Mouse (Mus musculus) forebrain, postnatal 0 days (tissue): ENCODE measurements around the gene Lrrc4. TPM values are rescaled to one million over a fixed set of nuclear protein-coding genes. Genes with fewer than 3 reads are reported as not detected.

Experiments used
- ATAC-seq: fragments of 200-750 bp; cut with Nextera tagmentation; 2 replicates; pipeline ENCODE4 v1.8.0; 2017; ENCODE audit warnings: mild to moderate bottlenecking, moderate library complexity
- DNase-seq: peaks from one replicate; pipeline ENCODE4 v3.0.0-alpha.2; 2015
- H3K27ac ChIP-seq: fragments of 300-500 bp; sonication (generic); 2 replicates; pipeline ENCODE4 v1.5.1; 2014; ENCODE audit warnings: low read depth, mild to moderate bottlenecking, antibody characterized with exemption, low read length, moderate library complexity, mixed read lengths
- H3K27me3 ChIP-seq: fragments of 300-500 bp; sonication (generic); 2 replicates; pipeline ENCODE4 v1.6.1; 2014; ENCODE audit warnings: mild to moderate bottlenecking, low read length, mixed read lengths; ENCODE audit not compliant: insufficient read depth
- H3K36me3 ChIP-seq: fragments of 300-500 bp; sonication (generic); 2 replicates; pipeline ENCODE4 v1.6.1; 2014; ENCODE audit warnings: mild to moderate bottlenecking, moderate library complexity; ENCODE audit not compliant: insufficient read depth
- H3K4me1 ChIP-seq: fragments of 300-500 bp; sonication (generic); 2 replicates; pipeline ENCODE4 v1.6.1; 2014; ENCODE audit warnings: antibody characterized with exemption; ENCODE audit not compliant: insufficient read depth
- H3K4me2 ChIP-seq: fragments of 300-500 bp; sonication (generic); 2 replicates; pipeline ENCODE4 v1.6.1; 2014; ENCODE audit warnings: low read depth, mild to moderate bottlenecking, moderate library complexity
- H3K4me3 ChIP-seq: fragments of 300-500 bp; sonication (generic); 2 replicates; pipeline ENCODE4 v1.5.1; 2014; ENCODE audit warnings: low read depth, low read length, mixed read lengths
- H3K9ac ChIP-seq: fragments of 300-500 bp; sonication (generic); 2 replicates; pipeline ENCODE4 v1.6.1; 2014; ENCODE audit warnings: mild to moderate bottlenecking
- H3K9me3 ChIP-seq: fragments of 300-500 bp; sonication (generic); 2 replicates; pipeline ENCODE4 v1.6.1; 2016; ENCODE audit warnings: low read length
- CTCF ChIP-seq: sonication (generic); IDR thresholded peaks from 2 replicates; pipeline ENCODE4 v1.5.1; 2016; ENCODE audit warnings: antibody characterized with exemption, control low read depth, low read depth
- WGBS: fragments of 180-500 bp; shearing (Covaris S2); extraction: QIAGEN DNeasy Blood & Tissue Kit; methylation state at CpG from one replicate; pipeline ENCODE4 v1.1.7; 2014; 5-methylcytosine and 5-hydroxymethylcytosine counted together
- polyA plus RNA-seq: library from polyadenylated mRNA; unstranded; fragments of >200 nt; fragmentation: Nextera tagmentation; extraction: Ambion mirVana; gene quantifications from 2 replicates; pipeline ENCODE4 v1.2.1, GENCODE M21; 2015
- total RNA-seq: library from RNA; depleted of rRNA; stranded (reverse); fragments of >200 nt; gene quantifications from 2 replicates; pipeline ENCODE4 v1.2.3, GENCODE M21; 2014

Lrrc4 gene
- total and polyA plus RNA-seq, 2 experiments from 2014 or later = 5.4 to 37.1 TPM

GRCm38 (mm10) chr6:28848891-28849290, 17.3 kb upstream of the Lrrc4 start:
- Histone ChIP-seq H3K9ac (no peak overlapping the region), H3K9me3 (no peaks in the 10 kb centered on the region), H3K4me1 (peaks cover 9% of the 10 kb centered on the region; the same call in 1 of the 2 replicates), H3K4me2 (no peak overlapping the region), H3K36me3 (no peaks in the 10 kb centered on the region), H3K27ac (no peak overlapping the region), H3K4me3 (no peak overlapping the region), H3K27me3 (no peaks in the 10 kb centered on the region)
- peak; percentile 49 for ATAC-seq
- DNase-seq = no peak
- TF ChIP-seq CTCF = no peak
- 51% methylated on average over 9 of the region's 9 CpGs for WGBS

GRCm38 (mm10) chr6:28848285-28848794, 16.8 kb upstream of the Lrrc4 start:
- ATAC-seq (no peak), DNase-seq (no peak)
- H3K9me3 ChIP-seq = no peaks in the 10 kb centered on the region
- WGBS = 52% methylated on average over 6 of the region's 6 CpGs
- H3K4me3 ChIP-seq = no peak overlapping the region
- H3K4me1 ChIP-seq = peaks cover 9% of the 10 kb centered on the region; the same call in 1 of the 2 replicates
- TF ChIP-seq CTCF = no peak
- no peaks in the 10 kb centered on the region for H3K27me3 ChIP-seq
- H3K9ac ChIP-seq = no peak overlapping the region
- no peak overlapping the region for H3K27ac ChIP-seq
- no peaks in the 10 kb centered on the region for H3K36me3 ChIP-seq
- no peak overlapping the region for H3K4me2 ChIP-seq

- no peak for ATAC-seq
- no peak for DNase-seq
- Histone ChIP-seq H3K9ac (no peak overlapping the region), H3K27ac (no peak overlapping the region), H3K4me1 (peaks cover 9% of the 10 kb centered on the region; the same call in 1 of the 2 replicates), H3K4me2 (no peak overlapping the region), H3K4me3 (no peak overlapping the region), H3K36me3 (no peaks in the 10 kb centered on the region), H3K9me3 (no peaks in the 10 kb centered on the region), H3K27me3 (no peaks in the 10 kb centered on the region)
- TF ChIP-seq CTCF = no peak
- 71% methylated on average over 6 of the region's 6 CpGs for WGBS
Observed at GRCm38 (mm10) chr6:28847616-28848015, 16.1 kb upstream of the Lrrc4 start.

GRCm38 (mm10) chr6:28845610-28846009, 14.1 kb upstream of the Lrrc4 start:
- Histone ChIP-seq H3K9me3 (no peaks in the 10 kb centered on the region), H3K4me2 (no peak overlapping the region), H3K9ac (no peak overlapping the region), H3K27ac (no peak overlapping the region), H3K36me3 (no peaks in the 10 kb centered on the region), H3K4me1 (peaks cover 9% of the 10 kb centered on the region; the same call in 1 of the 2 replicates), H3K4me3 (no peak overlapping the region), H3K27me3 (no peaks in the 10 kb centered on the region)
- no peak for ATAC-seq
- no peak for TF ChIP-seq CTCF
- WGBS = 32% methylated on average over 4 of the region's 4 CpGs
- DNase-seq = no peak

- H3K36me3 ChIP-seq = no peaks in the 10 kb centered on the region
- no peaks in the 10 kb centered on the region for H3K27me3 ChIP-seq
- no peaks in the 10 kb centered on the region for H3K4me1 ChIP-seq
- H3K27ac ChIP-seq = peak overlapping the region; percentile 71
- no peak for TF ChIP-seq CTCF
- 25% methylated on average over 4 of the region's 4 CpGs for WGBS
- H3K9me3 ChIP-seq = no peaks in the 10 kb centered on the region
- no peak overlapping the region for H3K4me2 ChIP-seq
- peak; percentile 74 for DNase-seq
- peak; percentile 92 for ATAC-seq
- no peak overlapping the region for H3K9ac ChIP-seq
- no peak overlapping the region for H3K4me3 ChIP-seq
Observed at GRCm38 (mm10) chr6:28842375-28843276, 11.1 kb upstream of the Lrrc4 start.

GRCm38 (mm10) chr6:28841569-28841968, 10.0 kb upstream of the Lrrc4 start:
- Histone ChIP-seq H3K9me3 (no peaks in the 10 kb centered on the region), H3K4me3 (no peak overlapping the region), H3K27ac (0 out of 2 replicates have a peak overlapping the region, but pooled peaks have one; percentile 30), H3K4me1 (no peaks in the 10 kb centered on the region), H3K4me2 (no peak overlapping the region), H3K27me3 (no peaks in the 10 kb centered on the region), H3K9ac (no peak overlapping the region), H3K36me3 (no peaks in the 10 kb centered on the region)
- DNase-seq (no peak), ATAC-seq (no peak)
- 59% methylated on average over 3 of the region's 3 CpGs for WGBS
- no peak for TF ChIP-seq CTCF

- Histone ChIP-seq H3K4me1 (no peaks in the 10 kb centered on the region), H3K27ac (no peak overlapping the region), H3K4me3 (no peak overlapping the region), H3K9ac (no peak overlapping the region), H3K9me3 (no peaks in the 10 kb centered on the region), H3K4me2 (no peak overlapping the region), H3K36me3 (no peaks in the 10 kb centered on the region), H3K27me3 (no peaks in the 10 kb centered on the region)
- DNase-seq (peak; percentile 45), ATAC-seq (no peak)
- peak; percentile 82 for TF ChIP-seq CTCF
Observed at GRCm38 (mm10) chr6:28836600-28836999, 5.1 kb upstream of the Lrrc4 start.
